Mouse (Mus musculus): ENCODE data around the gene Gnai2. TPM values are rescaled to one million over a fixed set of nuclear protein-coding genes. Genes with fewer than 3 reads are reported as not detected.

Gene Gnai2
- polyA plus RNA-seq, 1 experiment from 2014 or later: 369 TPM

Other genes starting within 250 kb of the Gnai2 start
- gene Cacna2d2, start 235.8 kb downstream of the Gnai2 start, polyA plus RNA-seq (2014; fragmentation: Nextera tagmentation; extraction: Ambion mirVana): 0.59 and 0.63 TPM in 2 replicates
- gene Tmem115, start 101.4 kb downstream of the Gnai2 start, polyA plus RNA-seq (2014; fragmentation: Nextera tagmentation; extraction: Ambion mirVana): 43.3 and 49.7 TPM in 2 replicates
- gene Cyb561d2, start 93.2 kb downstream of the Gnai2 start, polyA plus RNA-seq (2014; fragmentation: Nextera tagmentation; extraction: Ambion mirVana): 14.3 and 18.9 TPM in 2 replicates
- gene Nprl2, start 93.1 kb downstream of the Gnai2 start, polyA plus RNA-seq (2014; fragmentation: Nextera tagmentation; extraction: Ambion mirVana): 39.2 and 41.9 TPM in 2 replicates
- 0.93 and 1.1 TPM in 2 replicates for gene Zmynd10, start 88.1 kb downstream of the Gnai2 start, polyA plus RNA-seq (2014; fragmentation: Nextera tagmentation; extraction: Ambion mirVana)
- 42.4 and 43.3 TPM in 2 replicates for gene Rassf1, start 83.8 kb downstream of the Gnai2 start, polyA plus RNA-seq (2014; fragmentation: Nextera tagmentation; extraction: Ambion mirVana)
- 68.5 and 68.9 TPM in 2 replicates for gene Tusc2, start 72.1 kb downstream of the Gnai2 start, polyA plus RNA-seq (2014; fragmentation: Nextera tagmentation; extraction: Ambion mirVana)
- gene Hyal2, start 67.4 kb downstream of the Gnai2 start, polyA plus RNA-seq (2014; fragmentation: Nextera tagmentation; extraction: Ambion mirVana): 138 and 150 TPM in 2 replicates
- gene Hyal1, start 58.4 kb downstream of the Gnai2 start, polyA plus RNA-seq (2014; fragmentation: Nextera tagmentation; extraction: Ambion mirVana): 5.3 and 7.3 TPM in 2 replicates
- 11.8 and 14.2 TPM in 2 replicates for gene Naa80, start 56.5 kb downstream of the Gnai2 start, polyA plus RNA-seq (2014; fragmentation: Nextera tagmentation; extraction: Ambion mirVana)
- gene Hyal3, start 54.5 kb downstream of the Gnai2 start, polyA plus RNA-seq (2014; fragmentation: Nextera tagmentation; extraction: Ambion mirVana): 0.66 TPM in 2 replicates
- gene Ifrd2, start 47.7 kb downstream of the Gnai2 start, polyA plus RNA-seq (2014; fragmentation: Nextera tagmentation; extraction: Ambion mirVana): 42.3 and 42.9 TPM in 2 replicates
- gene Sema3b, start 26.1 kb downstream of the Gnai2 start, polyA plus RNA-seq (2014; fragmentation: Nextera tagmentation; extraction: Ambion mirVana): 1.1 and 1.3 TPM in 2 replicates
- 7.0 and 7.6 TPM in 2 replicates for gene Slc38a3, start 34.2 kb upstream of the Gnai2 start, polyA plus RNA-seq (2014; fragmentation: Nextera tagmentation; extraction: Ambion mirVana)
- gene Gnat1, start 44.3 kb upstream of the Gnai2 start, polyA plus RNA-seq (2014; fragmentation: Nextera tagmentation; extraction: Ambion mirVana): 1.4 TPM in 1 of 2 replicates, not detected in the other
- gene Sema3f, start 75.1 kb upstream of the Gnai2 start, polyA plus RNA-seq (2014; fragmentation: Nextera tagmentation; extraction: Ambion mirVana): 17.6 and 17.7 TPM in 2 replicates
- gene Rbm5, start 135.6 kb upstream of the Gnai2 start, polyA plus RNA-seq (2014; fragmentation: Nextera tagmentation; extraction: Ambion mirVana): 184 and 198 TPM in 2 replicates
- 96.7 and 101 TPM in 2 replicates for gene Rbm6, start 237.9 kb upstream of the Gnai2 start, polyA plus RNA-seq (2014; fragmentation: Nextera tagmentation; extraction: Ambion mirVana)